Mouse (Mus musculus): Measurements from ENCODE around the gene Zfp551.
A peak's percentile ranks its signal among the peaks of the same experiment; 100 is the strongest.

Gene Zfp551

GRCm38 (mm10) chr7:12422245-12422849 lies at the start of gene Zfp551:
Gene Zfp551, minus strand, starts transcription at chr7:12422751.
- DNase-seq (ENCODE audit: low read depth, low spot score) = peak; percentile 51

GRCm38 (mm10) chr7:12422855-12423254 lies 304 bp upstream of the Zfp551 start:
- DNase-seq (ENCODE audit: low read depth, low spot score) = no peak

GRCm38 (mm10) chr7:12421741-12422140 lies 810 bp downstream of the Zfp551 start:
- no peak for DNase-seq (ENCODE audit: low read depth, low spot score)

- no peak for DNase-seq (ENCODE audit: low read depth, low spot score)
Observed at GRCm38 (mm10) chr7:12369173-12369572, 53.4 kb downstream of the Zfp551 start, which contains the start of gene Vmn1r84. Gene Vmn1r84, minus strand, starts transcription at chr7:12369273.

Measured in CD4-positive, CD25-positive, alpha-beta regulatory T cell, adult 2 months (primary cell).